Mouse (Mus musculus) forebrain, embryonic 12.5 days (tissue): ENCODE data around the gene Etv5. TPM values are rescaled to one million over a fixed set of nuclear protein-coding genes. Genes with fewer than 3 reads are reported as not detected.

ENCODE experiments used
- ATAC-seq: fragments of 200-750 bp; cut with Nextera tagmentation; 2 replicates; pipeline ENCODE4 v1.8.0; 2017; ENCODE audit warnings: moderate TSS enrichment; ENCODE audit not compliant: low FRiP score
- H3K27ac ChIP-seq: fragments of 300-500 bp; sonication (generic); 2 replicates; pipeline ENCODE4 v1.5.1; 2016; ENCODE audit warnings: mild to moderate bottlenecking
- H3K27me3 ChIP-seq: fragments of 300-500 bp; sonication (generic); 2 replicates; pipeline ENCODE4 v1.6.1; 2016; ENCODE audit warnings: mild to moderate bottlenecking
- H3K36me3 ChIP-seq: fragments of 300-500 bp; sonication (generic); replicated peaks from 2 replicates; pipeline ENCODE4 v1.6.1; 2016; ENCODE audit warnings: mild to moderate bottlenecking
- H3K4me1 ChIP-seq: fragments of 300-500 bp; sonication (generic); 2 replicates; pipeline ENCODE4 v1.6.1; 2016
- H3K4me2 ChIP-seq: fragments of 300-500 bp; sonication (generic); 2 replicates; pipeline ENCODE4 v1.6.1; 2016; ENCODE audit warnings: mild to moderate bottlenecking, moderate library complexity
- H3K4me3 ChIP-seq: fragments of 300-500 bp; sonication (generic); replicated peaks from 2 replicates; pipeline ENCODE4 v1.5.1; 2016; ENCODE audit warnings: mild to moderate bottlenecking
- H3K9ac ChIP-seq: fragments of 300-500 bp; sonication (generic); 2 replicates; pipeline ENCODE4 v1.6.1; 2016; ENCODE audit warnings: mild to moderate bottlenecking
- H3K9me3 ChIP-seq: fragments of 300-500 bp; sonication (generic); 2 replicates; pipeline ENCODE4 v1.6.1; 2016
- WGBS: fragments of 180-500 bp; shearing (Covaris S2); methylation state at CpG from one replicate; pipeline ENCODE4 v1.1.7; 2016; 5-methylcytosine and 5-hydroxymethylcytosine counted together
- polyA plus RNA-seq: library from polyadenylated mRNA; unstranded; fragments of >200 nt; fragmentation: Nextera tagmentation; extraction: Ambion mirVana; gene quantifications from 2 replicates; pipeline ENCODE4 v1.2.1, GENCODE M21; 2016

The Etv5 gene
- polyA plus RNA-seq, 1 experiment from 2014 or later: 17.9 TPM

- H3K9ac ChIP-seq: no peak overlapping the region
- no peak for ATAC-seq
- H3K4me1 ChIP-seq: no peaks in the 10 kb centered on the region
- no peaks in the 10 kb centered on the region for H3K36me3 ChIP-seq
- WGBS: 92% methylated on average over 4 of the region's 4 CpGs
- H3K4me2 ChIP-seq: no peak overlapping the region
- no peaks in the 10 kb centered on the region for H3K9me3 ChIP-seq
- H3K27me3 ChIP-seq: no peaks in the 10 kb centered on the region
- H3K4me3 ChIP-seq: no peak overlapping the region
- no peak overlapping the region for H3K27ac ChIP-seq
These were observed 88.3 kb downstream of the Etv5 start for GRCm38 (mm10) chr16:22351194-22351593.

GRCm38 (mm10) chr16:22349798-22350197 lies 89.7 kb downstream of the Etv5 start:
- no peaks in the 10 kb centered on the region for H3K27me3 ChIP-seq
- H3K4me3 ChIP-seq: no peak overlapping the region
- H3K36me3 ChIP-seq: no peaks in the 10 kb centered on the region
- no peak overlapping the region for H3K27ac ChIP-seq
- H3K9me3 ChIP-seq: no peaks in the 10 kb centered on the region
- H3K9ac ChIP-seq: no peak overlapping the region
- 92% methylated on average over 5 of the region's 5 CpGs for WGBS
- H3K4me2 ChIP-seq: no peak overlapping the region
- no peaks in the 10 kb centered on the region for H3K4me1 ChIP-seq
- ATAC-seq: no peak

GRCm38 (mm10) chr16:22348478-22349270 lies 90.8 kb downstream of the Etv5 start:
- H3K4me1 ChIP-seq: no peaks in the 10 kb centered on the region
- no peaks in the 10 kb centered on the region for H3K9me3 ChIP-seq
- ATAC-seq: no peak
- no peaks in the 10 kb centered on the region for H3K36me3 ChIP-seq
- no peak overlapping the region for H3K4me2 ChIP-seq
- no peaks in the 10 kb centered on the region for H3K27me3 ChIP-seq
- no peak overlapping the region for H3K4me3 ChIP-seq
- WGBS: 36% methylated on average over 16 of the region's 16 CpGs
- no peak overlapping the region for H3K27ac ChIP-seq
- H3K9ac ChIP-seq: no peak overlapping the region

GRCm38 (mm10) chr16:22348014-22348413 lies 91.5 kb downstream of the Etv5 start:
- 70% methylated on average over 4 of the region's 4 CpGs for WGBS
- H3K27me3 ChIP-seq: no peaks in the 10 kb centered on the region
- ATAC-seq: no peak
- H3K4me2 ChIP-seq: no peak overlapping the region
- no peak overlapping the region for H3K9ac ChIP-seq
- H3K4me1 ChIP-seq: no peaks in the 10 kb centered on the region
- no peaks in the 10 kb centered on the region for H3K9me3 ChIP-seq
- H3K27ac ChIP-seq: no peak overlapping the region
- H3K4me3 ChIP-seq: no peak overlapping the region
- no peaks in the 10 kb centered on the region for H3K36me3 ChIP-seq

- H3K9me3 ChIP-seq: no peaks in the 10 kb centered on the region
- H3K4me3 ChIP-seq: no peak overlapping the region
- no peak overlapping the region for H3K27ac ChIP-seq
- WGBS: 88% methylated on average over 4 of the region's 4 CpGs
- H3K4me2 ChIP-seq: no peak overlapping the region
- no peaks in the 10 kb centered on the region for H3K36me3 ChIP-seq
- no peak overlapping the region for H3K9ac ChIP-seq
- no peak for ATAC-seq
- no peaks in the 10 kb centered on the region for H3K27me3 ChIP-seq
- H3K4me1 ChIP-seq: no peaks in the 10 kb centered on the region
These were observed 98.3 kb downstream of the Etv5 start for GRCm38 (mm10) chr16:22341236-22341671.

GRCm38 (mm10) chr16:22335781-22336180 lies 103.7 kb downstream of the Etv5 start:
- ATAC-seq: no peak
- H3K4me2 ChIP-seq: no peak overlapping the region
- 70% methylated on average over 3 of the region's 3 CpGs for WGBS
- H3K36me3 ChIP-seq: no peaks in the 10 kb centered on the region
- no peak overlapping the region for H3K27ac ChIP-seq
- H3K9me3 ChIP-seq: 0 out of 2 replicates have a peak, but pooled peaks cover 3% of the 10 kb centered on the region
- no peaks in the 10 kb centered on the region for H3K4me1 ChIP-seq
- H3K27me3 ChIP-seq: no peaks in the 10 kb centered on the region
- no peak overlapping the region for H3K4me3 ChIP-seq
- no peak overlapping the region for H3K9ac ChIP-seq

Other genes starting within 250 kb of the Etv5 start
- gene Tra2b, start 173.7 kb downstream of the Etv5 start, polyA plus RNA-seq: 465 and 492 TPM in 2 replicates
- 0.17 TPM in 2 replicates for gene Dgkg, start 217.5 kb upstream of the Etv5 start, polyA plus RNA-seq